Mouse (Mus musculus) adrenal gland, postnatal 10 days (tissue): ENCODE measurements around the gene Gnaz. TPM values are rescaled to one million over a fixed set of nuclear protein-coding genes. Genes with fewer than 3 reads are reported as not detected.

ENCODE experiments used
- DNase-seq: peaks from one replicate; pipeline ENCODE4 v3.0.0; 2021; ENCODE audit warnings: mixed read lengths
- total RNA-seq, 2 experiments: library from RNA; stranded (reverse); gene quantifications; 2 replicates each; pipeline ENCODE4 v1.2.3; 2021

The Gnaz gene
- total RNA-seq, 2 experiments from 2014 or later = 2.0 to 4.8 TPM

DNA sequence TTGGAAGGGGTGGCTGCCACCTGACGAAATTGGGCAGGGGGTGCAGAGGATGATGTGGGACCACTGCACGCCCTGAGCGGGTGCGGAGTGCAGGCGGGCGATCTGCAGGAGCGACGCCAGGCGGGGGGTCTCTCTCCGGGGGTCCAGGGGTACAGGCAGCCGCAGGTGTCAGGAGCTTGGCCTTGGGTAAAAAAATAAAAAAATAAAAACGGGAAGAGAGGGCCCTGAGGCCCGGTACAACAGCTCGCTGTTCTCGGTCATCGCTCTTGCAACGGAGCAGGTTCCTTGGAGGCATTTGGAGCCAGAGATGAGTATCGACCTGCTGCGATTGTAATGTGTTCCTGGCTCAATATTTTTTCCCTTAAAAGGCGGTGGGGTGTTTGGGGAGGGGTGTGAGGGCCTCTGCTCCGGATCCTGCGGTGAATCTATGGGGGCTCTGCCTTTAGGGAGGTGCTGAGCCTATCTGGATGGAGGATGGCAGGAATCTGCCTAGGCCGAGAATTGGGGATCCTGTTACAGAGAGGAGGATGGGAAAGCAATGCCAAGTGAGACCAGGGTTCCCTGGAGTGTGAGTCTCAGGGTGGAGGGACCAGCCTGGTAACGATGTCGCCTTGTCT is 782 bp downstream of the Gnaz start:
- DNase-seq = no peak

GRCm38 (mm10) chr10:74969266-74969665 is 2.3 kb downstream of the Gnaz start:
- DNase-seq = no peak

DNA sequence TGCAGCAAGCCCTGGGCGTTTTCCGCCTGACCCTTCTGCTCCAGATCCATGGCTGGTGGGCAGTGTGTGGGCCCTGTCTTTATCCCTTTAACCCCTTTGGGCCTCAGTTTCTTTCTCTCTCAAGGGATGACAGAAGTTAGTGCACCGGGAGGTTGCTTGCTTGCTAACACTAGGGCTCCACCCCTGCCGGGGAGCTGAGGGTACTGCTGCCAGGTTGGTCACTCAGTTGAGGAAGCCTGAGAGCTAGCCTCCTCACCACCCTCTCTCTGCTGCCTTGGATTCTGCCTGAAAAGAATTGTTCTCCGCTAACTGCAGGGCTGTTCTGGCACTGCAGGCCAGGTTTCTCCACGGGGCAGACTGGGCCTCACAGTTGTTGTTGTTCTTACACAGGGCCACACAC is 6.0 kb downstream of the Gnaz start:
- DNase-seq = no peak

DNA sequence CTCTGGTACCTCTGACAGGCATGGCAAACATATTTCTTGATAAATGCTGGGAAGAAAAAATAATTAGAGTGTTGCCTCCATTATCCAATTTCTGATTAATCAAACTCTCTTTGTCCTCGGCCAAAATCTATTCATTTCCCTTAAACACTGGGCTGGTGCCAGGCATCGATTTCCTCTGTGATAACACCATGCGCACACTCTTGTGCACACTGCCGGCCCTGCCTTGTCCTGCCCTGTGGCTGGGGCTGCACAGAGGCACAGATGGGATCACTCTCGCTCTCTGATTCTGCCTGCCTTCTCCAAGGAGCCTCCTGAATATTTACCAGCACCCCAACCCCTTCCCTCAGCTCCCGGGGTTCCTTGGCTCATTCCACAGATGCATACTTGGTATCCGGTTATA is 8.6 kb downstream of the Gnaz start:
- no peak for DNase-seq

GRCm38 (mm10) chr10:74976429-74976828 is 9.5 kb downstream of the Gnaz start:
- DNase-seq = no peak

DNA sequence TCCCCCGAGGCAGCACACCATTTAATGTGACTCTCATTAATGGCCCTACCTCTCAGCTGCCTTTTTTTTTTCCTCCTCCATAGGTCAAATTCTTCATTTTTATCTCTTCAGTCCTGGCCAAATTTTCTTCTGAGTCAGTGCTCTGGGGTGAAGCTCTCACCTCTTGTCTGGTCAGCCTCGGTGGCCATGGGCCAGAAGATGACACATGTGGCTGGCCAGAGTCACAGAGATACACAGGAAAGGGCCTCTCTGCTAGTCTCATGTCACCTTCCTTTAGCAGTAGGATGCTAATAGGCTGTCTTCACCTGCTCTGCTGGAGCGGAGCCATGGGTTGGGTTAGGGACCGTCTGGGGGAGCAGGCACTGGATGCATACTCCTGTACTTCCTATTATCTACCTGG is 11.1 kb downstream of the Gnaz start:
- peak; percentile 49 for DNase-seq

DNA sequence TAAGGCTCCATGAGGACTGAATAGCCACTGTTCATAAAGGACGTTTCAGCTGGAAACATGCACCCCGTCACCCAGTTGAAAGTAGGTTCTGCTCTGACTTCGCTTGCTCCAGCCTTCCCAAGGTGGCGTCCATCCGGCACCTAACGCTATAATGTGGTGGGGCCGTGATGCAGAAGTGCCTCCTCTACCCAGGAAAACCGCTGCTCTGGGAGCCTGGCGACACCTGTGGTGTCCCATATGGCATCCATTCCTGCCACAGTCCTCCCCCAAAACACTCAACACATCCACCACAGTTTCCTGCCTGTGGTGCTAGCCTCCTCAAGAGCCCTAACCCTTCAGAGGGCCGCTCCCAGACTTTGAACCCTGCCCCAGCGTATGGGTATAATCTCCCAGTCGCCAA is 14.2 kb downstream of the Gnaz start:
- DNase-seq = no peak

DNA sequence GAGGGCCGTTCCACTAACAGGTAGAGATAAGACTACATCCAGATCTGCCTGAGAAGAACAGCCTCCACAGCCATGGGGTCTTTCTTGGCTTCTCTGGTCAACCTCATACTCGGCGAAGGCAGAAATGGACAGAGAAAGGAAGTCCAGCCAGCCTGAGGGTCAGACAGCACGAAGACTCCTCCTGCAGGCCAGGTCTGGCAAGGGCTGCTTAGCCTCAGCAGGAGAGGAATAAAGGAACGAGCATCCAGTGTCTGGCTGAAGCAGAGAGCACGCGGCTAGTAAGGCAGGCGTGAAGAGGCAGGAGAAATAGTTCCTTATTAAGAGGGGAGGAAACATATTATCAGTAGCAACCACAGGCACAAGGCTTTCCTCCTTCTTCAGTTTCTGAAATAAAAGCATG is 16.2 kb downstream of the Gnaz start:
- DNase-seq = no peak

DNA sequence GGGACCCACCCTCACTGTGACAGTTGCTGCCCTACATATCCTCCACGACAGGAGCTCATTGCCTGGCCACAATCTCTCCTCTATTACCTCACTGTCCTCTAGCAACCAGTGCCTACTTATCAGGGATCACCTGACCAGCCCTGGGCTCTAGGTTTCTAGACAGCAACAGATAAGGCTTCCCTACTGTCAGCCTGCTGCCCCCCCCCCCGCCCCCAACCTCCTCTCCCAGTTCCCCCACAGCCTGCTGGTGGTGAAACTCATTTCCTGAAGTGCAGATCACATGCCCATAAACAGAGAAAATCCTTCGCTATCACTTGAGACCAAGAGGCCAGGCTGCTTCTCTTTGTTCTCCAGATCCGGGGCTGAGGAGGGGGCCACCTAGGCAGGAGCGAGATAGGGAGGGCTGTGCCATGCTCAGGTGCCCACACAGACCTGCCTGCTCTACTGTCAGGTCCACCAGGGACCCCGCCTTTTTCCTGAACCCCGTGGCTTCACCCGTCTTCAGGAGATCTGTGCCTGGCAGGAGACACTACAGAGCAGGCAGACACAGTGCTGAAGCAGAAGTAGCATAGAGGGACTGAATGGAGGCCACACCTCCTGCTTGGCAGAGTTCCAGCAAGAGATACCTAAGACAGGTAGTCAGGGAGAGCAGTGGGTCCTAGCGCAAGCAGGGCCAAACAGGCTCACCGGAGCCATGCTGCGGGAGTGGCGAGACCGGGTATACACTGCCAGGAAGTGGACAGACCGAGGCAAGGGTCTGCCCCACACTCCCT is 20.9 kb downstream of the Gnaz start:
- no peak for DNase-seq

DNA sequence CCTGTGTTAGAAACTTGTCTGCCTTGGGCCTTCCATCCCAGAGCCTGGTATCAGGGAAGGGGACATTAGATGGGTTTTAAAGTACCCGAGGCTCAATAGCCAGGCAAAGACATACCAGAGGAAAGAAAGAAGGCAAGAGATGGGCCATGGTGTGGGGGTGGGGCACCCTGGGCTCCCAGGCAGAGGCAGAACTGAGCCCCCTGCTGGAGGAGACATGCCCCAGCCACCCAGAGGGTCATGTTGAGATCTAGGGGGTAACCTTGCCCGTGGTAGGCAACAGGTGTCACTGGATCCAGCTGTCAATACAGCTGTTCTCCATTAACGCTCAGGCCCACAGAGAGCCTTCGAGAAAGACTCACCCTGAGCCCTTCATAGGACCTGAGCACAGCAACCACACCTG is 22.8 kb downstream of the Gnaz start:
- DNase-seq = no peak

DNA sequence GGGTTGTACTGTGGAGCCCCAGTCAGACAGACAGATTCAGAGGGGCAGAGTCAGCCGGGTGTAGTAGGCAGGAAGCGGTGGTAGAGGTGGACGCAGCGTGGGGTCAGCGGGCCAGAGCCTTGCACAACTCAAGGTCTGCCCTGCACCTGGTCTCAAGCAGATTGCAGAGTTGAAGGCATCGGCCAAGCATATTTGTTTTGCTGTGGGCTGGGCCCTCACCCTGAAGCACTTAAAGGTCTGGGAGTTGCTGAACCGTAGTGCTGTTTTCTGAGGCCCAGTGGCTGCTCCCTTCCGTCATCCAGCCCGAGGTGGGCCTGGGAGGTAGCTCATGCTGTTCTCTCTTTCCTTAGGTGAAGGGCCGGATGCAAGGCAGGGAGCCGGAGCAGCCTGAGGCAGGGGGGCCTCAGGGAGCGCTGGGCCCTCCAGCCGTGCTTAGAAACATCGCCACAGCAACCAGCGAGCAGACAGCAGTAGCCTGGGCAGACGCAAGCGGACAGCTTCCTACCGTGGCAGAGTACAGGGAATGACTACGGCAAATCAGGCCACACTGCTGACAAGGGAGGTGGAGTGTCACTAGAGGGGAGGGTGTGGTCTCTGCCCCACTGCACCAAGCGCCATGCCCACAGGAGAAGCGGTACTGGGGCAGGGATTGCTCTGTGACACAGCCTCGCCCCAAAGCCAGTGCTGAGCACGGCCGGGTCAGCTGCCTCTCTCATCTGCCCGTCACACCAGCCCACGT is 23.8 kb downstream of the Gnaz start:
- DNase-seq = peak; percentile 7

GRCm38 (mm10) chr10:74994863-74995262 is 27.9 kb downstream of the Gnaz start:
- DNase-seq = no peak

DNA sequence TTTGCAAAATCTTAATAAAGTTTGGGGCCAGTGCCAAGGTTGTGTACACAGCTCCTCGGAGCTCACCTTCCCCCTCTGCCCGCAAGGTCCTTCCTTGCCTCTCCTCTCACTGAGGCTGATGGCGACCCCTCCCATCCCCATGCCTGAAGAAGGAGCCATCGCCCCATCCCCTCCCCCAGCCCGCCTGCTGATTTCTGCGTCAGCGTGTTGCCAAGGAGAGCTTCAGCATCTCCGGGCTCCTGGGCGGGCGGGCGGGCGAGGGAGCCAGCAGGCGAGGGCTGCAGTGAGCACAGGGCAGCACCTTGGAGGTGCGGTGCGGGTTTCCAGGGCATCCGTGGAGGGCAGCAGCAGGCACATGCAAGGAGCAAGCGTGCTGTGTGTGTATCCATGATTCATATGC is 28.4 kb downstream of the Gnaz start:
- peak; percentile 20 for DNase-seq

DNA sequence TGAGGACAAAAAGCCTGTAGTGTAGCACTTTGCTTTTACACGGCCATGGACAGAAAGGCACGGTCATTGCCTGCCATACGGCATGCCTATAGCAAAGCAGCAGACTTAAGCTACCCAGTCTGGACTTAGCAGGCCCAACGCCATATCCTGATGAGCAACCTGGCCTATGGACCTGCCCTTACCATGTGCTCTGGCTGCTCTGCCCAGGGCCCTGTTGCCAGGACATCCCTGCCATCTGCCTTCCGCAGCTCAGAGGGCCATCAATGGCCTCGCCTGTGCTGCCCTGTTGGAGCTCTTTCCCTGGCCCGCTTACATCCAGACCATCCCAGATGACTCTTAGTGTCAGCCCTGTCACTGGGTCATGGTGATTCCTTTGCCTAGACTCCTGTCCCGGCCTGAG is 34.4 kb downstream of the Gnaz start:
- no peak for DNase-seq

DNA sequence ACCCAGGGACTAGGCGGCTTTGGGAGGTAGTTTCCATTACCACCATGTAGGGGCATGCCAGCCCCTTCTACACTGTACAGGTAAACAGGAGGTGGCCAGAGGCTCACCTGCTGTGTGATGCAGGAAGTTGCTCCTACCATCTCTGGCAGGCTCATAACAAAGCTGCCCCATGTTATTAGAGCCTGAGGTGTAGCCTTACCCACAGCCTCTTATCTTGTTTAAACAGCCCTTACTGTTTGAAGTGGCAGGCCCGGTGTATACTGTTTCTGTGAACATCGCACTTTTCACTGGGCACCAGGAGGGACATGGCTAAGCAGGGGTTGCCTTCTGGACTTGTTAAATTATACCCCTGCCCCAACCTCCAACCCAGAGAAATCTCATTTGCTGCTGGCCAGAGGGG is 37.1 kb downstream of the Gnaz start:
- DNase-seq = no peak

GRCm38 (mm10) chr10:75006889-75007662 is 40.1 kb downstream of the Gnaz start:
- DNase-seq = no peak

- DNase-seq = no peak
Observed at GRCm38 (mm10) chr10:75010704-75011103, 43.7 kb downstream of the Gnaz start.

DNA sequence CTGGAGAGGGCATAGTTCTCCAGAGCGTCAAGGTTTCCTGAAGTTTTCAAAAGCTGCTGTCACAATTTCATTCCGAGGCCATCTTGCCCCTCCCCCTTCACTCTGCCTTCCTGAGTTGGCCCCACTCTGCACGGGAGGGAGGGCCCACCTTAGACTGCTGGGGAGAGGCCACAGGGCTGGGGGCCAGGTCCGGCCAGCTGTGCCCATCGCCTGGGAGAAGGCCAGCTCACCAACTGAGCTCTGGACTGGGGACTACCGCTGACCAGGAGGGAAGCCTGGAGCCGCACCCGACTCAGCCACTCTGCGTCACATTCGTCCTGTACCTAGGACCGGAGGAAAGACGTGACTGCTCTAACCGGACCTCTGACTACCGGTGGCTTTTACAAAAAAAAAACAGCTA is 48.5 kb downstream of the Gnaz start:
- DNase-seq = no peak

- no peak for DNase-seq
Observed at GRCm38 (mm10) chr10:75016481-75016880, 49.5 kb downstream of the Gnaz start.

- DNase-seq = no peak
Observed at GRCm38 (mm10) chr10:75020271-75020670, 53.3 kb downstream of the Gnaz start.

DNA sequence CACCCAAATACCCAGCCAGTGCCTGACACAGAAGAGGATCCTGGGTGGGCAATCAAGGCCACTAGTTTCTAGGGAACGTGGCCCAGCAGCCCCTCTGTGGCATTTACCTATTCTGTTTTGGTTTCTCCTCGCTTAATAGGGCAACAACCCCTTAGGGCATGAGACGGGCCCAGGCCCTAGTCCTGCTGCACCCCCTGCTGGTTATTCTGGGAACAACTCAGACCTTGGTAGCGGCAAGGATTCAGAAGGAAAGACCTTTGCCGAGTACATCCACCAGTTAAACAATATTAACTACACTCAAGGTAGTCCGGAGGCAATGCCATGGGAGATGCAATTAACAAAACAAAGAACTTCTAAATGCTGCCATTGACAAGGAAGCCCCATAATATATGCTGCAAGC is 54.2 kb downstream of the Gnaz start:
- peak; percentile 91 for DNase-seq

GRCm38 (mm10) chr10:75026491-75026890 is 59.5 kb downstream of the Gnaz start:
- no peak for DNase-seq

DNA sequence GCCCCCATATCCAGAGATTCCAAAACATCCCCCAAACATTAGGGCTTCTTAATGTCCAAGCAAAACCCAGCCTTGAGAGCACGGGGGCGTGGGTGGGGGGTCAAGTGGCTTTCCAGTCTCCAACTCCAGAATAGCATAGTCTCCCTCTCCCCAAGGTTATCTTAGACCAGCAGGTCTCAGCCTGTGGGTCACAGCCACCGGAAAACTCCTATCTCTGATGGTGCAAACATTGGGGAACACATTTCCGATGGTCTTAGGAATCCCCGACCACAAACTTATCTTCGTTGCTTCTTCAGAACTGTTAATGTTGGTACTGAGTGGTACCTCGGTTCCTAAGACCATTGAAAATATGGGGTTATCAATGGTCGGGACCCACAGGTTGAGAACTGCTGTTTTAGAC is 61.8 kb downstream of the Gnaz start:
- DNase-seq = no peak
